Mouse (Mus musculus) right cerebral cortex, postnatal 14 days (tissue): Measurements from ENCODE around the gene Cope.

Source experiments
- DNase-seq: peaks from one replicate; pipeline ENCODE4 v3.0.0; 2022

The Cope gene

DNA sequence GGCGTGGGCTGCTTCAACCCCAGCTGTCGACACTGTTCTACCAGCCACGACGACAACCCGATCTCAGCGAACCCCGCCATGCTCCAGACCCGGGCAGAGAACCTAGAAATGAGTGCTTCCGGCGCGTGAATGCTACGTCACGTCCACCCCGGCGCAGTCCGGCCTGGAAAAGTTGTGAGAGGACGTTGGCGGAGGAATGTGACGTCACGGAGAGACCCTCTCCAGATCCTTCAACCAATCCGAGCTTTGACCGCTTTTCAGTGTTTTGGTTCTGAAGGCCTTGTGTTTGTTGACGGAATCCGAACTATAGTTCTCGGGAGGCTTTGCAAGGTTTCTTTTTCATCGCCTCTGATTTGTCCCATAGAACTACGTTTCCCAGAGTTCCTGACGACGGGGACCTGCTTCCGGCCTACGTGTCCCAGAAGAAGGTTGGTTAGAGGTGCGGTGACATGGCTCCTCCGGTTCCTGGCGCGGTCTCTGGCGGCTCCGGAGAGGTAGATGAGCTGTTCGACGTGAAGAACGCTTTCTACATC, at the start of gene Cope, which contains the start of gene Ddx49:
TSS of gene Cope (plus strand) at position 161 of the 533 bp plus-strand sequence.
TSS of gene Ddx49 (minus strand) at position 132 of the 533 bp plus-strand sequence.
- peak; percentile 94 for DNase-seq

DNA sequence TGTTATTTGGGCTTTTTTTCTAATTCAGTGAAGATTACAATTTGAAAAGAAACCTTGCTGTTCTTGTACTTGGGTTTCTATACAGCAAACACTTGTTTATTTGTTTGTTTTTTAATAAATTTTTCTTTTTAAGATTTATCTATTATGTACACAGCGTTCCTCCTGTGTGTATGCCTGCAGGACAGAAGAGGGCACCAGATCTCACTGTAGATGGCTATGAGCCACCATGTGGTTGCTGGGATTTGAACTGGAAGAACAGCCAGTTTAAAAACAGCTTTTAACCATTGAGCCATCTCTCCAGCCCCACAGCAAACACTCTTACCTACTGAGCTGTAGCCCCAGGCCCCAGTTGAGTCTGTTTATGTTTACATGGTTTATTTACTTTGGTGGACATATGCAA, 47.7 kb upstream of the Cope start:
- DNase-seq, result no peak

DNA sequence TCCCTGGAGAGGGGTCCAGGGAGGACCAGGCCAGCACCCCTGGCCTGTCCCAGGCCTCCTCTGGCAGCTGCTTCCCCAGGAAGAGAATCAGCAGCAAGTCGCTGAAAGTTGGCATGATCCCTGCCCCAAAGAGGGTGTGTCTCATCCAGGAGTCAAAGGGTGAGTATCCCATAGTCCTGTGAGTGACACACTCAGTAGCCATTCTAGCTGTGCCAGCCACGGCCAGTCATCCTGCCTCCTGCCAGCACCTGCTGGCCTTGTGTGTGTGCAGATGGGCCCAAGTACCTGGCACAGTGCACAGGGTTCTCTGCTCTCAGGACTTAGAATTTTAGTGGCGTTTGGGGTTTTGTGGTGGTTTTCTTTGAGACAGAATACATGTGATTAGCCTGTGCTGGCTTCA, 44.9 kb upstream of the Cope start:
- no peak for DNase-seq

DNA sequence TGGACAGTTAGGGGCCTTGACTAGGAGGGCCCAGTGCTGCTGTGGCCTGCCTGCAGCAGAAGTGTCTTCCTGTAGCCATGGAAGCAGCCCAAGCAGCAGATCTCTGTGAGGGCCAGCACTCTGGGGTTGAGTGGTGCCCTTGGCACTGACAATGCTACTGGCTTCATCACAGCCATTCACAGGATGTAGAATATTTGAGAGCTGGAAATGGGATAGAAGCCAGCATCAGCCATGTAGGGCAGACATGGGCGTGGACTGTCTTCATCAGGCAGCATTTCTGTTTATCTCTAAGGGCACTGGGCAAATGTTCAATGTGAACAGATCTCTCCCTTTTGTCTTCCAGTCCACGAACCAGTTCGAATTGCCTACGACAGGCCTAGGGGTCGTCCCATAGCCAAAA, 43.7 kb upstream of the Cope start:
- DNase-seq, result no peak

DNA sequence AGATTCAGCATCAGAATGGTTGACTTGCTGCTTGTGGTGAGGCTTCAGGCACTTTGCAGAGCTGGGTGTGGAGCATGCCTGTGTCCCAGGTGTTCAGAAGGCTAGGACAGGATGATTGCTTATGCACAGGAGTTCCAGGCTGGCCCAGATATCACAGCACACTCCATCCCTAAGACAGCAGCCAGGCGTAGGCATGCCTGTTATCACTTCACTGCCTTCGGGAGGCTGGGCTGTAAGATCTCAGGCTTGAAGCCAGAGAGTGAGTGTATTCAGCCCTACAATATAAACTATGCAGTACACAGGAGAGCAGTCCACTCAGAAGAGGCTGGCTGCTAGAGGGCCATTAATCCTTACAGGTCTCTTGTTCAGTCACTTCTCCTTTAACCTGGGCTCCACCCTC, 43.3 kb upstream of the Cope start:
- no peak for DNase-seq

DNA sequence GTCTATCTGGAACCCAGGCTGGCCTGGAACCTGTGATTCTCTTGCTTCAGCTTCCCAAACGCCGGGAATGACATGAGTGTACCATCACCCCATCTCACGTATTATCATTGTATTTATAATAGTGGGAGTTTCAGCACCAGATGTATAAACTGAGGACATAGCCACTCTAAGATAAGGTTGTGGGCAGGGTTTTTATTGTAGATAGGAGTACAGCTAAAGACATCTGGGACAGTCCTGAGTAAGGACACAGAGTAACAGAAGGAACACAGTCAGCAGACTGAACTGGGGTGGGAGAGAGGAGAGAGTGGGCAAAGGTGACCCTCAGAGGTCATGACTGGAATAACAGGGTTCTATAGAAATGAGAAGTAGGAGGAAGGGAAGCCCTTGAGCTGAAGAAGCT, 34.6 kb upstream of the Cope start:
- DNase-seq, result no peak

DNA sequence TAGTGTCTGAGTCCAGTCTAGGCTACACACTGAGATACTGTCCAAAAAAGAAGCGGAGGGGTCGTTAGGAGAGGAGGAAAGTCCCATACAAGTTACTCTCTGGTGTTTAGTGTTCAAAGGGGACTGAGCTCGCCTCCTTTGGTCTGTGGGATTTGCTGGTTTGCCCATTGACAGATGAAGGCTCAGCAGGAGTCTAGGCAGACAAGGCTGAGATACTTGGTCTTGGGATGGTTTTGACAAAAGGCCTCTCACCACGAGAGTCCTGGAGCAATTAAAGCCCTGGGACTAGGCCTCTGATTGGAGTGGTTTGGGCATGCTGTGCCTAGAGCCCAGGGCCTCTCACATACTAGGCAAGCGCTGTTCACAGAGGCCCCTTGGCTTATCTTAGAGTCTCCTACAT, 34.0 kb upstream of the Cope start:
- DNase-seq, result no peak

DNA sequence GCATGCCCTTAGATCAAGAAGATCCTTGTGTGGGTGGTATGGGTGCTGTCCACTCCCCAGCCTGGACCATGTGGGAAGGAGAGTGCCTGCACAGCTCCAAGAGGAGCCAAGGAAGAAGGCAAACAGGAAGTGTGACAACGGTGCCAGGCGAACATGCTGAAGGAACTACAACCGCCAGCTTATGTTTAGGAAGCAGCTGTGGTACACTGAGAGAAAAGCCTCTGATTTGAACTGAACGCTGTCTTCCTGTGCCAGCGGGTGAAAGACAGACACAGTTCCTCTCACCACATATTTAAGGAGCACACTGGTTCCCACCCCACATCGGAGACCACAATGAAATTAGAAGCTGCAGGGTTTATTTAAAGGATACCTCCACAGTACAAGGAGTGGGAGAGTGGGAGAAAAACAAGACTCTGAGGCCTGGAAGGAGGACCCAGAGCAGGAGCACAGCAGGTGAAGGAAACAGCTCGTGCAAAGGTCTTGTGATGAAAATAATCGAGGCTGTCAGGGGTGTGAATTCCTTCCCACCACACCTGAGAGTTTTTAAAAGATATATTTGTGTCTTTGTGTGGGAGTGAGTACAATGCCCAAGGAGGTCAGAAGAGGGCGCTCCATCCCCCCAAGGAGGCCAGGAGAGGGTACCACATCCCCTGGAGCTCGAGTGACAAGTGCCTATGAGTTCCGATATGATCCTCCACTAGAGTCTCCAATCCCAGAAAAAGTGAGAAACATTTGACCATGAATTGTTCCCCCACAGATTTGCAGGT, 33.3 kb upstream of the Cope start:
- peak; percentile 32 for DNase-seq

DNA sequence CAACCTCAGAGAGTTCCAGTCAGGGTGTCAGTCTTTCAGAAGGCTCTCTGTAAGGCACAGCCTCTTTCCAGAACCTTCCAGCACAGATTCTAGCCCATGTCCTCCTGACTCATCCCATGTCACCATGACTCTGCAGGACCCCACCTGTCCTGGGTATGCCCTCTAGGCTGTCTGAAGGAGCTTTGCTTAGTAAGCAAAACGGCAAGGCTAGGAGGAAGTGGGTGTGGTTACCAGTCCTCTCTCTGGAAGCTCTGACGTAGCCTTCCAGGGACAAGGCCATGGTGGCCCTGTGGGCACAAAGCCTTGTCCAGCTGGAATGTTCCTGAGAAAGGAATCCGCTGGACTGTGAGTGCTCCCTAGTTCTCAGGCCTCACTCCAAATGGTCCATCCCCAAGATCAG, 29.4 kb upstream of the Cope start:
- DNase-seq, result no peak

DNA sequence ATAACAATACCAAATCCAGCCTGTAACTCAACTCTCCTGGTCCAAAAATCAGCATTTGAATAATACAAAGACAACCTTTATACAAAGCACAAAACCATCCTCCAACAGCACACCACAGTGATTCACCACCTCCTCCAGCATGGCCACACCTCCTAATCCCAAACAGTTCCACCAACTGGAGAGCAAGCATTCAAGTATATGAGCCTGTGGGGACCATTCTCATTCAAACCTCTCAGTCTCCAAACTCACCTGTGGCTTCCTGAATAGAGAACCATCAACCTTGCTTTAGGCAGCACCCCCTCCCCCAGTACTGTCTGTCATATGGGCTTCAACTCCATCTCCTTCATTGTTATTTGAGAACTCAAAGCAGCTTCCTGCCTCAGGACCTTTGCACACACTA, 28.0 kb upstream of the Cope start:
- no peak for DNase-seq

DNA sequence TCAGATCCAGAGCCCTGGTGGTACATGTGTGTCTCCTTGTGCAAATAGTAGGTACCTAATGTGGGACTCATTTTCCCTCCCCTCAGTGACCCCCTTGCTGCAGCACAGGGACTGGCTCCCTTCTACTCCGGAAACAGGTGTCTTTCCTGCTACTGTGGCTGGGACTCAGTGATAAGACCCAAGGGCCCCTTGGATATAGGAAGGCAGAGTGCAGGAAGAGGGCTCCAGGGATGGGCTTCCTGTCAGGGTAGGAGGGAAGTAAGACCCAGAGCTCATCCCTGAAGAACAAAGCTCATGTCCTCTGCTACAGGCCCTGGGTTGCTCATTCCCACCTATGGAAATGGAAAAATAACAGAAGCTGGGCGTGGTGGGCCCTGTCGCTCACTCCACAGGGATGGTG, 25.8 kb upstream of the Cope start:
- no peak for DNase-seq

DNA sequence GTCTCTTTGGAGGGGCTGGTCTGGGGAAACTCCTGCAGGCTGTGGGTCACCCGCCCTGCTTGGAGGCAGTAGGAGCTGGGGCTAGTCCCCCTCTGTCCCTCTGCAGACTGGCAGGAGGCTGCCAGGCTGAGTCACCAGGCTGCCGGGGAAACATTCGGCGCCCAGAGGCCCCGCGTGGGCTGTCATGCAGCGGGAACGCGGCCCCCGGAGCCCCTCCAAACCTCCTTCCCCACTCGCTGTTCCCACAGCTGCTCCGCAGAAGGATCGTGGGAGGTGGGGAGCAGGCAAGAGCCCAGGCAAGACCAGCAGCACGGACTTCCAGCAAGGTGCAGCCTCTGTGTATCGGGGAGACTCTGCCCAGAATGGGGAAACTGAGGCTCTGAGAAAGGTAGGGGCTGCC, 24.1 kb upstream of the Cope start:
- no peak for DNase-seq

DNA sequence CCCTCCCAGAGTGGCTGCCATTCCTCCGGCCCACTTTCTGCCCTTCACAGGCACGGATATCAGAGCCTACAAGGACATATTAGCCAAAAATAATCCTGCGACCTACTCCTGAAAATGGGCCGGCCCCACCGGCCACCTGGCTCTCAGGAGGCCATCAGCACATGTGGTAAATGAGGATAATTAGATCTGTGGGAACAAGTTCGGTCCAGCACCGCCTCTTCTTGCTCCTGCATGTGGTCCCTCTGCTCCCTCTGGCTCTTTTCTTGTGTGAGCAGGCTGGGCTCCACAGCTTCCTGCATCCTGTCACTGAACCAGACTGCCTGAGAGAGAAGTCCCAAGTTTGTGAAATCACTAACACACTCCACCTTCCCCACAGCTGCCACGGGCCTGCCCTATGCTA, 23.1 kb upstream of the Cope start:
- DNase-seq, result no peak

DNA sequence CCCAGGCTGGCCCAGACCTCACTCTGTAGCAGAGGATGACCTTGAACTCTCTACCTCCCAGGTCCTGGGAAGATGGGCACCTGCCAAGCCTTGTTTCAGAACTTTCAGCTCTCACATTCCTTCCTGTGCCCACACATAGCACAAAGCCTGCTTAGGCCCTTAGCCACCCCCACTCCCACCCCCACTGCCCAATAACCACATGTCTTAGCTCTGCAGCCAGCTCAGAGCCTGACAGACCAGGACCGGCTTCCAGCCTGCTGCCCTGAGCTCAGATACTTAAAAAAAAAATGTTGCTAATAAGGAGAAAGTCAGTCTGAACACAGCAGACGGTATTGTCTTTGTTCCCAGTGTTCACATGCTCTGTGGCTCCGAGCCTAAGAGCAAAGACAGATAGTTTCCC, 21.3 kb upstream of the Cope start:
- no peak for DNase-seq

DNA sequence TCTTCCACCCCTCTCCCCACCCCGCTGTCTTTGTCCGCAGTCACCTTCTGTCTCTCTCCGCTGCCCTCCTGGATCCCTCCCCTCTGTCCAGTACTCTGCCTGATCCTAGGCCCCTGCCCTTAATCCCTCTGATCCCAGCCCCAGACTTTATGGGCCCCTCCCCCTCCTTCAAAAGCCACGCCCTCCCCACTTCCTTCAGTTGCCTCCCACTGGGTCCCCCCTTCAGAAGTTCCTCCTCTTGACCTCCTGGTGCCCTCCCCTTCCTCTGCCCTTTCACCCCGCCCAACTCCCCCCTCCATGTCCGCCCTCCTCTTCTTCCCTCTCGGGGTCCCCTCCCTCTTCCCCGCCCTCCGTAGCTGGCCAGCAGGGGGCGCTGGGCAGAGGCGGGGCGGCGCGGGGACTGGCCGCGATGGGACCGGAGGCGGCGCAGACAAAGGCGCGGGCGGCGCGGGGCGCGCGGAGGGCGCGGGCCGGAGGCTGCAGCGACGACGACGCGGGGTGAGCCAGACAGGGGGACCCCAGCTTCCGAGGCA, 19.6 kb upstream of the Cope start, which contains the start of gene Homer3:
TSS of gene Homer3 (plus strand) at position 225 of the 533 bp plus-strand sequence.
- DNase-seq, result peak; percentile 76

DNA sequence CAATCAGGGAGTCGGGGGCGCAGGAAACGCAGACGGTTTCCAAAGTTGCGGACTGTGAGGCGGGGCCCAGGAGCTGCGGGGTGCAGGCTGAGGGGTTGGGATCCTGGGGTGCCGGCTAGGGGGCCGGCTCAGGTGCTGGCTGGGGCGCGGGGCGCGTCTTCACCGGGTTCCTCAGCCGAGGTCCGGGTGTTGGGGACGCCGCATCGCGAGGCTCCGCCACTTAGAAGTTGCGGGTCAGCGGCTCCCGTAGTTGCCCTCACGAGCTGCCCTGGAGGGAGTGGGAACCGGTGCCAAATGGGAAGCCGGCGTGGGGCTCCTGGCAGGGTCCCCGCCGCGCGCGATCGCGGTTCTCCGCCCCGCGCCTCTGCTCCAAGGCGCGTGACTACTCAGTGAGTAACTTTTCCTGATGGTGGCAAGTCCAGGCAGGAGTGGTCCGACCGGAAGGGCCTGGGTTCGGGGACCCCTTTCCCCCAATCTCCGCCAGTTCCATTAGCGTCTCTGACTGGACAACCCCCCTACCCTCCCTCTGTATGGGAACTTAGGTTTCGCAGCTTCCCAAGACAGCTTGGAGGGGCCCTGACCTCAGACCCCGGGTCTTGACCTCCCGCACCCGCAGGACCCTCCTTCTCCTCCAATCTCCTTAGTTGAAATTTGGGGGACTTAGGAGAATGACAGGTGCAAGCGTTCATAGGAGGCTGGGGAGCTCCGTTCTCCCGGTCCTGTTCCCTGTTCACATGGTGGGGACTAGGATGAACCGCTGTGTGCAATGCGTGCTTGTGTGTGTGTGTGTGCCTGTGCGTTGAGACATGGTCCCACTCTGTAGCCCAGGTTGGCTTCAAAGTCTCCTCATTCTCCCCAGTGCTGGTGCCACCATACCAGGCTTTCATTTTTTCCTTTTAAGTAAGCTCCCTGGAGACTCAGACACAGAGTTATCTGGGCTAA, 18.9 kb upstream of the Cope start:
- DNase-seq, result peak; percentile 26

DNA sequence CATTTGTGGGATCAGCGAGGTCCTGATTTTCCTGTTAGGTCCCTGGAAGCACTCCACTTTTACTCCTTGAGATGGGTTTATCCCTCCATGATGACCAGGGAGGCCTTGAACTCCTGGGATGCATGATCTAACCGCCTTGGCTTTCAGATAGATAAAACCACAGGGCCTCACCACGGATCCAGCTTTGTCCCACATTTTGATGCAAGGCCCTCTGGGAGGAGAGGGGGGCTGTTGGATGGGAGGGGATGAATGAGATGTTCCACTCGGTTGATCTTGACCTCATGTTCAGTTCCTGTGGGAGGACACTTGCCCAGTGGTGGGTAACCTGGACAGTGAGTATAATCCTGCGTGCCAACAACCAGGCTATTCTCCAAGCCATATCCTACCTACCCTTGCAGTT, 17.9 kb upstream of the Cope start:
- no peak for DNase-seq

DNA sequence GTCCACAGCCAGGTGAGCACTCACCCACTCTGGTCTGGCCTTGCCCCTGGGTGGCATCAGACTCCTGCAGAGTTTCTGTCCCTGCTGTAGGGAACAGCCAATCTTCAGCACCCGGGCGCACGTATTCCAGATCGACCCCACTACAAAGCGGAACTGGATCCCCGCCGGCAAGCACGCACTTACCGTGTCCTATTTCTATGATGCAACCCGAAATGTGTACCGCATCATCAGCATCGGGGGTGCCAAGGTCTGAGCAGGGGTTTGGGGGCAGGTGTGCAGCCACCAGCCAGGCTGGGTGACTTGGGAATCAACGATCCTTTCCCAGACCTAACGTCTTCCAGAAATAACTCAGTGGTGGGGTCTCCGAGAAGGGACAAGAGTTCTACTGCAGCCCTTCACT, 17.0 kb upstream of the Cope start:
- DNase-seq, result no peak

DNA sequence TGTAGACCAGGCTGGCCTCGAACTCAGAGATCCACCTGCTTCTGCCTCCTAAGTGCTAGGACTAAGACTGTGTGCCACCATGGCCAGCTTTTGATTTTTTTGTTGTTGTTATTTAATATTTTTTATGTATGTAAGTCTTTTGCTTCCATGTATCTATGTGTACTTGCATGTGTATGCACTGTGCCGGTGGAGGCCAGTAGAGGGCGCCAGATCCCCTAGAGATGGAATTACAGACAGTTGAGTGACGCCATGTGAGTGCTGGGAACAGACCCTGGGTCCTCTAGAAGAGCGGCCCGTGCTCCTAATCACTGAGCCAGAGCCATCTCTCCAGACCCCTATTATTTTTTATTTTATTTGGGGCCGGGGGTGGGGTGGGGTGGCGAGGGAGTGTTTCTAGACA, 15.6 kb upstream of the Cope start:
- no peak for DNase-seq

DNA sequence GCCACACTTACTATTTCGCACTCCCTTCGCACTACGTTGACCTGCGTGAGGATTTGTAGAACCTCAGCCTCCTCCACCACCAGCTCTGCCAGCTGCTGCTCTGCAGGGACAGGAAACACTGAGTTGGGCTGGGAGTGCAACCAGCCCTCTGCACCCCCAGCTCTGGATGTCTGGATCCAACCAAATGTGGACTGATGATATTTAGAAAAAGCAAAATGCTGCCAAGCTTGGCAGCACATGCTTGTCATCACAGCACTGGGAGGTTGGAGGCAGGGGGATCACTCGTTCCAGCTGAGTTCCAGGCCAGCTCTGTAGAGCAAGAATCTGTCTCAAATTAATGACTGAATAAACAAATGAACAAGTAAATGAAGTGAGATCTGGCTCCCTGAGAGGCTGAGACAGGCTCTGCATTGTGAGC, 8.3 kb upstream of the Cope start:
- DNase-seq, result no peak

DNA sequence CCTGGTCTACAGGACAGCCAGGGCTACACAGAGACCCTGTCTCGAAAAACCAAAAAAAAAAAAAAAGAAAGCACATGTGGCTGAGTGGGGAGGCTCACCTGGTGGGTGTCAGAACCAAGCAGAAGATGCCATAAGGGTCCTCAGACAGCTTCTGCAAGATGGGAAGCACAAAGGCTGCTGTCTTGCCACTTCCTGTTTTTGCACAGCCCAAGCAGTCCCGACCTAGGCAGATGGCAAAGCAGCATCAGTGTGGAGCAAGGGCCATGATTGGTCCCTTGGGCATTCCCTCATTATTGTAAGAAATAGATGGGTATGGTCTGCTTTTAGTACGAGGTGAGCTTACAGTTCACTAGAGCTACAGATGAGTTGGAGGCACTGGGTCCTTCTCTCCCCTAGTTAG, 1.4 kb upstream of the Cope start:
- DNase-seq, result no peak

DNA sequence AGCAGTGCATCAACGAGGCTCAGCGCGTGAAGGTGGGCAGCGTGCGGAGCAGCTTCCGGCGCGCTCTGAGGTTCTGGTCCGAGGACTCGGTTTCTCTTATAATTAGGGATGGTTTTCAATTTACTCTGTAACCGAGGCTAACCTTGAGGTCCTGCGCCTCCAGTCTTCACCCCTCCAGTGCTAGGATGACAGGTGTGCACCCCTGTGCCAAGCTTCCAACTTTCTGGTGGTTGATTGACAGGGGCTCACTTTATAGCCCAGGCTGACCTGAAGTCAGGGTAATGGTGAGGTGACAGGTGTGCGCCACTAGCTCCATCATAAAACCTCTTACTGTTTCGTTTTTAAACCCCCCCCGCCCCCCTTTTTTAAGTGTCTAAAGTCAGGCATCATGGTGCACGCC, 583 bp downstream of the Cope start:
- no peak for DNase-seq

DNA sequence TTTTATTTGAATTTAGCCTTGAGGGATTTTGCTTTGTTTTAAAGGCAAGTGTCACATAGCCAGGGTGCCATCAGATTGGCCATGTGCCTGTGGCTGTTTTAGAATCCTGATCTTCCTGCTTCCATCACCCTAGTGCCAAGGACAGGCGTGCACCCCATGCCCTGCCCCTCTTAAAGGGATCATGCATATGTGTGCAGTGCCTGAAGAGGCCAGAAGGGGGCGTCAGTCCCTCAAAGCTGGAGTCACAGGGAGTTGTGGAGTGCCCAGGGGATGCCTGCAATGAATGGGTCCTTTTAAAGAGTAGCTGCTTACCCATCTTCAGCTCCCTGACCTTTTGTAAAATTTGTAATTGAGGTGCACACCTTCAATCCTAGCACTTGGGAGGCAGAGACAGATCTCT, 7.0 kb downstream of the Cope start:
- peak; percentile 48 for DNase-seq

DNA sequence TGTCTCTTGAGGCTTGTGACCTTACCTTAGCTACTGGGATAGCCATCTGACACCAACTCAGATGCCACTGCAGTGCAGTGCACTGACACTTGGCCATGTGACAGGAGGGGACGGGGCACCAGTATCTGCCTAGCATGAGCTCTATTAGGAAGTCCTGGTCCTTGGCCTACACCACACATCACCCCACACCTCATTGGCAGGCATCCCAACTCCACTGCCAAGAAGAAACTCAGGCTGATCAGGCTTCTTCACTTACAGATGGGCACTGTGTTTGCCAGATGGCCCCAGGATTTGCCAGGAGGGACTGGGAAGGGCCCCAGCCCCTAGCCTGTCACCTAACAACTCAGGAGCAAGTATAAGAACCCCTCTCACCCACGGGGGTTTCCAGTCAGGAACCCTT, 11.1 kb downstream of the Cope start:
- no peak for DNase-seq
